Mouse (Mus musculus): ENCODE data around the gene Eml5. TPM values are rescaled to one million over a fixed set of nuclear protein-coding genes. Genes with fewer than 3 reads are reported as not detected.

Gene Eml5
- polyA plus RNA-seq, 1 experiment from 2014 or later = 3.3 TPM

- Histone ChIP-seq H3K9ac (replicated peaks; ENCODE audit: low read length) (no peak overlapping the region), H3K36me3 (replicated peaks; ENCODE audit: control insufficient read depth, insufficient read depth, low read depth, low read length) (no peaks in the 10 kb centered on the region), H3K9me3 (replicated peaks; ENCODE audit: control insufficient read depth, low read length) (no peaks in the 10 kb centered on the region), H3K27me3 (ENCODE audit: control insufficient read depth, insufficient read depth, low read length) (no peaks in the 10 kb centered on the region), H3K4me3 (ENCODE audit: low read depth, low read length) (no peak overlapping the region), H3K4me2 (ENCODE audit: low read depth, low read length) (no peak overlapping the region), H3K4me1 (ENCODE audit: control insufficient read depth, insufficient read depth, low read length) (no peaks in the 10 kb centered on the region), H3K27ac (replicated peaks; ENCODE audit: low read depth, low read length) (no peak overlapping the region)
- 0 out of 2 replicates have a peak, but pooled peaks have one; percentile 35 for ATAC-seq (replicated peaks; ENCODE audit: insufficient number of reproducible peaks, low FRiP score, low TSS enrichment, low read depth)
- peak; percentile 68 for DNase-seq (ENCODE audit: low spot score)
- WGBS = 13% methylated on average over 2 of the region's 2 CpGs
These were observed 155.2 kb downstream of the Eml5 start for GRCm38 (mm10) chr12:98746131-98746530.

- Histone ChIP-seq H3K4me3 (ENCODE audit: low read depth, low read length) (no peak overlapping the region), H3K4me2 (ENCODE audit: low read depth, low read length) (no peak overlapping the region), H3K9ac (replicated peaks; ENCODE audit: low read length) (no peak overlapping the region), H3K9me3 (replicated peaks; ENCODE audit: control insufficient read depth, low read length) (no peaks in the 10 kb centered on the region), H3K36me3 (replicated peaks; ENCODE audit: control insufficient read depth, insufficient read depth, low read depth, low read length) (no peaks in the 10 kb centered on the region), H3K27ac (replicated peaks; ENCODE audit: low read depth, low read length) (no peak overlapping the region), H3K4me1 (ENCODE audit: control insufficient read depth, insufficient read depth, low read length) (no peaks in the 10 kb centered on the region), H3K27me3 (ENCODE audit: control insufficient read depth, insufficient read depth, low read length) (no peaks in the 10 kb centered on the region)
- DNase-seq (ENCODE audit: low spot score) (no peak), ATAC-seq (replicated peaks; ENCODE audit: insufficient number of reproducible peaks, low FRiP score, low TSS enrichment, low read depth) (no peak)
- 56% methylated on average over 4 of the region's 4 CpGs for WGBS
These were observed 155.7 kb downstream of the Eml5 start for GRCm38 (mm10) chr12:98745626-98746025.

DNA sequence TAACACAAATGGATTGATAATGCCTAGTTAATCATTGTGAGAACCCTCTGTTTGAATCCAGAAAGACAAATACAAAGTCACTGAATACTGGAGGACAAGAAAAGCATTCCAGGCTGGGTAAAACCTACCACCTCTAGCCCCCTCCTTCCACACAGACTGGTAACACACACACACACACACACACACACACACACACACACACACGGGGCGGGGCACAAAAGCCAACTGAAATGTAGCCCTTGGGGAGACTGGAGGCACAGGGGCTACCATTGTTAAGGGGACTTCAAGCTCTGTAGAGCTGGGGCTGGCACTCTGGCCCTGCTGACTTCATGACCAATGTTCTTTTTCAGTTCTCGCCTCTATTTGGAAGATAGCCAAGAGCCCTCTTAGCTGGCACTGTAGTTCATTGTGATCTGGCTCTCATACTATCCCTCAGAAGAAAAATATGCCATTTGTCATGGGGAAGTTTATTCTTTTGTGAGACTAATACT is 160.2 kb downstream of the Eml5 start:
- H3K27ac ChIP-seq (replicated peaks; ENCODE audit: low read depth, low read length) = no peak overlapping the region
- H3K9ac ChIP-seq (replicated peaks; ENCODE audit: low read length) = no peak overlapping the region
- ATAC-seq (replicated peaks; ENCODE audit: insufficient number of reproducible peaks, low FRiP score, low TSS enrichment, low read depth) (no peak), DNase-seq (ENCODE audit: low spot score) (no peak)
- H3K4me1 ChIP-seq (ENCODE audit: control insufficient read depth, insufficient read depth, low read length) = no peaks in the 10 kb centered on the region
- H3K36me3 ChIP-seq (replicated peaks; ENCODE audit: control insufficient read depth, insufficient read depth, low read depth, low read length) = no peaks in the 10 kb centered on the region
- WGBS = 39% methylated on average over 2 of the region's 3 CpGs
- H3K4me2 ChIP-seq (ENCODE audit: low read depth, low read length) = no peak overlapping the region
- H3K4me3 ChIP-seq (ENCODE audit: low read depth, low read length) = no peak overlapping the region
- no peaks in the 10 kb centered on the region for H3K9me3 ChIP-seq (replicated peaks; ENCODE audit: control insufficient read depth, low read length)
- no peaks in the 10 kb centered on the region for H3K27me3 ChIP-seq (ENCODE audit: control insufficient read depth, insufficient read depth, low read length)

GRCm38 (mm10) chr12:98737801-98738350 is 163.4 kb downstream of the Eml5 start:
- Histone ChIP-seq H3K9ac (replicated peaks; ENCODE audit: low read length) (peak overlapping the region; percentile 88), H3K4me2 (ENCODE audit: low read depth, low read length) (peak overlapping the region; percentile 93), H3K36me3 (replicated peaks; ENCODE audit: control insufficient read depth, insufficient read depth, low read depth, low read length) (no peaks in the 10 kb centered on the region), H3K27me3 (ENCODE audit: control insufficient read depth, insufficient read depth, low read length) (no peaks in the 10 kb centered on the region), H3K4me3 (ENCODE audit: low read depth, low read length) (peak overlapping the region; percentile 71), H3K4me1 (ENCODE audit: control insufficient read depth, insufficient read depth, low read length) (no peaks in the 10 kb centered on the region; the same call in 1 of the 2 replicates), H3K9me3 (replicated peaks; ENCODE audit: control insufficient read depth, low read length) (no peaks in the 10 kb centered on the region), H3K27ac (replicated peaks; ENCODE audit: low read depth, low read length) (no peak overlapping the region; the same call in 1 of the 2 replicates)
- 9% methylated on average over 7 of the region's 7 CpGs for WGBS
- ATAC-seq (replicated peaks; ENCODE audit: insufficient number of reproducible peaks, low FRiP score, low TSS enrichment, low read depth) (peak; percentile 37; the same call in 1 of the 2 replicates), DNase-seq (ENCODE audit: low spot score) (peak; percentile 41)

GRCm38 (mm10) chr12:98736951-98737800 is 164.1 kb downstream of the Eml5 start, which contains the start of gene Ptpn21:
Gene Ptpn21 (minus strand): TSS chr12:98737405.
- H3K9me3 ChIP-seq (replicated peaks; ENCODE audit: control insufficient read depth, low read length) = no peaks in the 10 kb centered on the region
- peak within 1 kb of the TSS; percentile 71 for H3K4me3 ChIP-seq (ENCODE audit: low read depth, low read length)
- H3K4me2 ChIP-seq (ENCODE audit: low read depth, low read length) = peak within 1 kb of the TSS; percentile 93
- no peaks in the 10 kb centered on the region; the same call in 1 of the 2 replicates for H3K4me1 ChIP-seq (ENCODE audit: control insufficient read depth, insufficient read depth, low read length)
- peak; percentile 61 for DNase-seq (ENCODE audit: low spot score)
- peak; percentile 51 for ATAC-seq (replicated peaks; ENCODE audit: insufficient number of reproducible peaks, low FRiP score, low TSS enrichment, low read depth)
- no peaks in the 10 kb centered on the region for H3K27me3 ChIP-seq (ENCODE audit: control insufficient read depth, insufficient read depth, low read length)
- no peak within 1 kb of the TSS; the same call in 1 of the 2 replicates for H3K27ac ChIP-seq (replicated peaks; ENCODE audit: low read depth, low read length)
- under 1% methylated on average over 74 of the region's 75 CpGs for WGBS
- peak within 1 kb of the TSS; percentile 88 for H3K9ac ChIP-seq (replicated peaks; ENCODE audit: low read length)
- H3K36me3 ChIP-seq (replicated peaks; ENCODE audit: control insufficient read depth, insufficient read depth, low read depth, low read length) = no peaks in the 10 kb centered on the region

Other genes with a start within 250 kb of the Eml5 start
- gene Ptpn21, start 164.1 kb downstream of the Eml5 start, polyA plus RNA-seq (2014; fragmentation: Nextera tagmentation; extraction: Ambion mirVana) = 5.3 TPM in 2 replicates
- 174 and 182 TPM in 2 replicates for gene Zc3h14, start 154.5 kb downstream of the Eml5 start, polyA plus RNA-seq (2014; fragmentation: Nextera tagmentation; extraction: Ambion mirVana)
- gene Ttc8, start 19.1 kb upstream of the Eml5 start, polyA plus RNA-seq (2014; fragmentation: Nextera tagmentation; extraction: Ambion mirVana) = 35.4 and 35.7 TPM in 2 replicates